ENCODE assay signal across 24 mouse cellular contexts in genomic region chr17:13013316-13013715, GRCm38 (mm10). TPM values are rescaled to one million over a fixed set of nuclear protein-coding genes. Genes with fewer than 3 reads are reported as not detected.
"Had no signal": no experiment of that assay in that cellular context is flagged by ENCODE, and none has a peak within 500 bp of the region (broad histone marks: within the 10 kb centered on the region; RNA-seq: fewer than 3 reads in every experiment).

No protein-coding gene starts in this region.

- H3K4me2 ChIP-seq: limb, embryonic 12.5 days; limb, embryonic 15.5 days; liver, embryonic 11.5 days; lung, embryonic 14.5 days; midbrain, embryonic 12.5 days; midbrain, embryonic 15.5 days; neural tube, embryonic 12.5 days; neural tube, embryonic 15.5 days had no signal

- H3K27ac ChIP-seq: kidney, postnatal 0 days; left cerebral cortex, adult 2 months; limb, embryonic 12.5 days; limb, embryonic 15.5 days; liver, embryonic 14.5 days; macrophage; midbrain, embryonic 12.5 days; midbrain, embryonic 15.5 days; neural tube, embryonic 12.5 days; neural tube, embryonic 15.5 days had no signal

- DNase-seq: layer of hippocampus, postnatal 36 days; left cerebral cortex, postnatal 4 days; liver, postnatal 0 days; lung, embryonic 14.5 days; right cerebral cortex, adult 18-20 months; right cerebral cortex, postnatal 25 days; spleen, adult 18-20 months; thymus, adult 18-20 months; thymus, postnatal 36 days had no signal

- ATAC-seq: inflammation-experienced regulatory T-cells, adult 6 months; liver, postnatal 0 days; lung, postnatal 0 days; midbrain, embryonic 15.5 days had no signal

- H3K27me3 ChIP-seq: limb, embryonic 12.5 days; limb, embryonic 15.5 days; midbrain, embryonic 12.5 days; midbrain, embryonic 15.5 days; neural tube, embryonic 12.5 days; neural tube, embryonic 15.5 days had no signal

- H3K9me3 ChIP-seq: limb, embryonic 12.5 days; limb, embryonic 15.5 days; midbrain, embryonic 12.5 days; midbrain, embryonic 15.5 days; neural tube, embryonic 12.5 days; neural tube, embryonic 15.5 days had no signal

- H3K4me3 ChIP-seq: left cerebral cortex, adult 2 months; limb, embryonic 12.5 days; limb, embryonic 15.5 days; midbrain, embryonic 12.5 days; midbrain, embryonic 15.5 days; neural tube, embryonic 12.5 days; neural tube, embryonic 15.5 days had no signal

- H3K9ac ChIP-seq: limb, embryonic 12.5 days; limb, embryonic 15.5 days; liver, embryonic 14.5 days; liver, postnatal 0 days; lung, embryonic 14.5 days; midbrain, embryonic 12.5 days; midbrain, embryonic 15.5 days; neural tube, embryonic 12.5 days; neural tube, embryonic 15.5 days had no signal

RNA-seq across cellular contexts. Expression of gene Gpr31b, which starts 38.8 kb away (rescaled TPM):
- polyA plus RNA-seq: inflammation-experienced regulatory T-cells, adult 6 months; limb, embryonic 12.5 days; limb, embryonic 15.5 days; liver, embryonic 11.5 days; liver, postnatal 0 days; lung, embryonic 14.5 days; lung, postnatal 0 days; midbrain, embryonic 12.5 days; neural tube, embryonic 12.5 days; neural tube, embryonic 15.5 days; stomach, embryonic 16.5 days; urinary bladder, adult 2 months had no signal

RNA-seq across cellular contexts. Expression of gene Tcp10b, which starts 47.6 kb away (rescaled TPM):
- polyA plus RNA-seq: inflammation-experienced regulatory T-cells, adult 6 months; limb, embryonic 12.5 days; liver, embryonic 11.5 days; liver, postnatal 0 days; lung, embryonic 14.5 days; midbrain, embryonic 12.5 days; neural tube, embryonic 12.5 days had no signal
